Mouse (Mus musculus) limb, embryonic 12.5 days (tissue): ENCODE results near the gene Slc37a1. TPM values are rescaled to one million over a fixed set of nuclear protein-coding genes. Genes with fewer than 3 reads are reported as not detected.

Experiments
- ATAC-seq: fragments of 200-750 bp; cut with Nextera tagmentation; 2 replicates; pipeline ENCODE4 v1.8.0; 2017; ENCODE audit warnings: low read depth, moderate TSS enrichment; ENCODE audit not compliant: insufficient number of reproducible peaks, insufficient read depth, low FRiP score, low TSS enrichment
- H3K27ac ChIP-seq: fragments of 300-500 bp; sonication (generic); 2 replicates; pipeline ENCODE4 v1.5.1; 2016; ENCODE audit warnings: mild to moderate bottlenecking, moderate library complexity
- H3K27me3 ChIP-seq: fragments of 300-500 bp; sonication (generic); 2 replicates; pipeline ENCODE4 v1.6.1; 2016; ENCODE audit warnings: mild to moderate bottlenecking, moderate library complexity
- H3K36me3 ChIP-seq: fragments of 300-500 bp; sonication (generic); 2 replicates; pipeline ENCODE4 v1.6.1; 2016; ENCODE audit warnings: mild to moderate bottlenecking, moderate library complexity
- H3K4me1 ChIP-seq: fragments of 300-500 bp; sonication (generic); replicated peaks from 2 replicates; pipeline ENCODE4 v1.6.1; 2016
- H3K4me2 ChIP-seq: fragments of 300-500 bp; sonication (generic); 2 replicates; pipeline ENCODE4 v1.6.1; 2016; ENCODE audit warnings: mild to moderate bottlenecking, moderate library complexity
- H3K4me3 ChIP-seq: fragments of 300-500 bp; sonication (generic); replicated peaks from 2 replicates; pipeline ENCODE4 v1.5.1; 2016; ENCODE audit warnings: mild to moderate bottlenecking
- H3K9ac ChIP-seq: fragments of 300-500 bp; sonication (generic); replicated peaks from 2 replicates; pipeline ENCODE4 v1.6.1; 2016; ENCODE audit warnings: mild to moderate bottlenecking, moderate library complexity
- H3K9me3 ChIP-seq: fragments of 300-500 bp; sonication (generic); 2 replicates; pipeline ENCODE4 v1.6.1; 2016; ENCODE audit warnings: mild to moderate bottlenecking, moderate library complexity
- WGBS: fragments of 180-500 bp; shearing (Covaris S2); methylation state at CpG from one replicate; pipeline ENCODE4 v1.1.7; 2016; 5-methylcytosine and 5-hydroxymethylcytosine counted together
- polyA plus RNA-seq: library from polyadenylated mRNA; unstranded; fragments of >200 nt; fragmentation: Nextera tagmentation; extraction: Ambion mirVana; gene quantifications from 2 replicates; pipeline ENCODE4 v1.2.1, GENCODE M21; 2016

Gene Slc37a1
- polyA plus RNA-seq, 1 experiment from 2014 or later = 1.5 TPM

GRCm38 (mm10) chr17:31294363-31295214 is 8.0 kb downstream of the Slc37a1 start:
- 80% methylated on average over 15 of the region's 15 CpGs for WGBS
- H3K36me3 ChIP-seq = no peaks in the 10 kb centered on the region
- no peak for ATAC-seq

GRCm38 (mm10) chr17:31295215-31295891 is 8.8 kb downstream of the Slc37a1 start:
- H3K4me2 ChIP-seq = peak overlapping the region; percentile 98

More at GRCm38 (mm10) chr17:31294363-31295214, 8.0 kb downstream of the Slc37a1 start:
- Histone ChIP-seq H3K27me3 (peaks cover 45% of the 10 kb centered on the region), H3K9me3 (no peaks in the 10 kb centered on the region), H3K4me2 (no peak overlapping the region), H3K4me1 (peaks cover 31% of the 10 kb centered on the region), H3K27ac (no peak overlapping the region), H3K4me3 (no peak overlapping the region), H3K9ac (no peak overlapping the region)

GRCm38 (mm10) chr17:31295892-31296781 is 9.5 kb downstream of the Slc37a1 start:
- ATAC-seq = peak; percentile 42; the same call in 1 of the 2 replicates
- H3K27ac ChIP-seq = no peak overlapping the region

More at GRCm38 (mm10) chr17:31295215-31295891, 8.8 kb downstream of the Slc37a1 start:
- ATAC-seq = 0 out of 2 replicates have a peak, but pooled peaks have one; percentile 19
- Histone ChIP-seq H3K9ac (no peak overlapping the region), H3K27me3 (peaks cover 45% of the 10 kb centered on the region), H3K36me3 (no peaks in the 10 kb centered on the region), H3K4me1 (peaks cover 31% of the 10 kb centered on the region), H3K9me3 (no peaks in the 10 kb centered on the region), H3K27ac (no peak overlapping the region), H3K4me3 (peak overlapping the region; percentile 56)
- WGBS = 23% methylated on average over 25 of the region's 25 CpGs

GRCm38 (mm10) chr17:31297521-31297939 is 10.9 kb downstream of the Slc37a1 start:
- no peak; the same call in 1 of the 2 replicates for ATAC-seq
- H3K4me1 ChIP-seq = peaks cover 27% of the 10 kb centered on the region
- WGBS = 12% methylated on average over 7 of the region's 7 CpGs
- H3K36me3 ChIP-seq = no peaks in the 10 kb centered on the region
- H3K4me2 ChIP-seq = 0 out of 2 replicates have a peak overlapping the region, but pooled peaks have one; percentile 98
- peaks cover 45% of the 10 kb centered on the region for H3K27me3 ChIP-seq
- H3K4me3 ChIP-seq = no peak overlapping the region
- no peak overlapping the region for H3K27ac ChIP-seq
- H3K9ac ChIP-seq = no peak overlapping the region
- H3K9me3 ChIP-seq = no peaks in the 10 kb centered on the region

More at GRCm38 (mm10) chr17:31295892-31296781, 9.5 kb downstream of the Slc37a1 start:
- under 1% methylated on average over 68 of the region's 68 CpGs for WGBS
- Histone ChIP-seq H3K9ac (peak overlapping the region; percentile 57), H3K27me3 (peaks cover 45% of the 10 kb centered on the region), H3K4me1 (peaks cover 28% of the 10 kb centered on the region), H3K4me3 (peak overlapping the region; percentile 56), H3K36me3 (no peaks in the 10 kb centered on the region), H3K4me2 (peak overlapping the region; percentile 98), H3K9me3 (no peaks in the 10 kb centered on the region)

- H3K36me3 ChIP-seq = no peaks in the 10 kb centered on the region
- H3K4me2 ChIP-seq = no peak overlapping the region
- 87% methylated on average over 6 of the region's 6 CpGs for WGBS
- H3K4me3 ChIP-seq = no peak overlapping the region
- H3K9ac ChIP-seq = no peak overlapping the region
- no peak for ATAC-seq
- H3K4me1 ChIP-seq = peaks cover 27% of the 10 kb centered on the region
- no peak overlapping the region for H3K27ac ChIP-seq
- no peaks in the 10 kb centered on the region for H3K9me3 ChIP-seq
- peaks cover 45% of the 10 kb centered on the region for H3K27me3 ChIP-seq
Measured at GRCm38 (mm10) chr17:31298419-31299209, 12.0 kb downstream of the Slc37a1 start.

- peaks cover 30% of the 10 kb centered on the region for H3K4me1 ChIP-seq
- no peak overlapping the region for H3K9ac ChIP-seq
- no peaks in the 10 kb centered on the region for H3K36me3 ChIP-seq
- no peak for ATAC-seq
- no peak overlapping the region for H3K4me2 ChIP-seq
- H3K9me3 ChIP-seq = no peaks in the 10 kb centered on the region
- no peak overlapping the region for H3K27ac ChIP-seq
- WGBS = 82% methylated on average over 4 of the region's 4 CpGs
- no peak overlapping the region for H3K4me3 ChIP-seq
- H3K27me3 ChIP-seq = peaks cover 40% of the 10 kb centered on the region
Measured at GRCm38 (mm10) chr17:31299981-31300380, 13.4 kb downstream of the Slc37a1 start.

- Histone ChIP-seq H3K9ac (no peak overlapping the region), H3K4me1 (peaks cover 32% of the 10 kb centered on the region), H3K27me3 (peaks cover 32% of the 10 kb centered on the region), H3K27ac (no peak overlapping the region), H3K4me3 (no peak overlapping the region), H3K4me2 (no peak overlapping the region), H3K36me3 (no peaks in the 10 kb centered on the region), H3K9me3 (no peaks in the 10 kb centered on the region)
- ATAC-seq = no peak
- 57% methylated on average over 3 of the region's 3 CpGs for WGBS
Measured at GRCm38 (mm10) chr17:31300736-31301135, 14.1 kb downstream of the Slc37a1 start.

- no peak overlapping the region for H3K4me2 ChIP-seq
- no peak for ATAC-seq
- H3K4me3 ChIP-seq = no peak overlapping the region
- H3K36me3 ChIP-seq = no peaks in the 10 kb centered on the region
- H3K27me3 ChIP-seq = peaks cover 6% of the 10 kb centered on the region; the same call in 1 of the 2 replicates
- peaks cover 12% of the 10 kb centered on the region; the same call in 1 of the 2 replicates for H3K4me1 ChIP-seq
- H3K27ac ChIP-seq = no peak overlapping the region
- H3K9ac ChIP-seq = no peak overlapping the region
- no peaks in the 10 kb centered on the region for H3K9me3 ChIP-seq
- whole genome bisulfite sequencing = 89% methylated on average over 4 of the region's 4 CpGs
Measured at GRCm38 (mm10) chr17:31303401-31303800, 16.8 kb downstream of the Slc37a1 start.

GRCm38 (mm10) chr17:31304895-31305775 is 18.5 kb downstream of the Slc37a1 start:
- ATAC-seq = no peak
- H3K27me3 ChIP-seq = no peaks in the 10 kb centered on the region; the same call in 1 of the 2 replicates
- H3K27ac ChIP-seq = no peak overlapping the region
- no peak overlapping the region for H3K4me3 ChIP-seq
- H3K9me3 ChIP-seq = no peaks in the 10 kb centered on the region
- peaks cover 20% of the 10 kb centered on the region for H3K4me1 ChIP-seq
- H3K9ac ChIP-seq = no peak overlapping the region
- H3K36me3 ChIP-seq = no peaks in the 10 kb centered on the region
- 55% methylated on average over 12 of the region's 12 CpGs for WGBS
- no peak overlapping the region for H3K4me2 ChIP-seq
